Mouse (Mus musculus) neutrophil, adult 59 days (primary cell): ENCODE data around the gene Rufy3. TPM values are rescaled to one million over a fixed set of nuclear protein-coding genes. Genes with fewer than 3 reads are reported as not detected.

Experiments
- total RNA-seq, 2 experiments: library from RNA; stranded (reverse); gene quantifications; 1 replicate in 1 of 2; 2 replicates in 1 of 2; pipeline ENCODE4 v1.2.4; 2023

Gene Rufy3
- total RNA-seq = 1 to 10 TPM; 7.8 to 8.4 TPM

GRCm38 (mm10) chr5:88564501-88565147 lies at the start of gene Rufy3:
TSS of gene Rufy3 (plus strand) at chr5:88565040.

GRCm38 (mm10) chr5:88527657-88528056 lies 37.2 kb upstream of the Rufy3 start, which contains the start of gene Jchain:
TSS of gene Jchain (minus strand) at chr5:88527891.

GRCm38 (mm10) chr5:88554086-88554886 lies 10.6 kb upstream of the Rufy3 start, which contains the start of gene Utp3:
TSS of gene Utp3 (plus strand) at chr5:88554462.

GRCm38 (mm10) chr5:88675443-88676387 lies 110.9 kb downstream of the Rufy3 start, which contains the start of gene Grsf1:
TSS of gene Grsf1 (minus strand) at chr5:88676171.

Other genes with a start within 250 kb of the Rufy3 start
- not detected for gene Prol1, start 247.7 kb upstream of the Rufy3 start, total RNA-seq
- not detected for gene Amtn, start 188.9 kb upstream of the Rufy3 start, total RNA-seq
- gene Ambn, start 109.0 kb upstream of the Rufy3 start, total RNA-seq = not detected
- not detected for gene Enam, start 77.1 kb upstream of the Rufy3 start, total RNA-seq
- 100 to 1,000 TPM in 1 of 2 experiments, 10 to 100 TPM in 1; 31.4 to 221 TPM for gene Jchain, start 37.1 kb upstream of the Rufy3 start, total RNA-seq
- gene Utp3, start 10.6 kb upstream of the Rufy3 start, total RNA-seq = 10 to 100 TPM; 26.5 to 33.7 TPM
- gene Grsf1, start 111.1 kb downstream of the Rufy3 start, total RNA-seq = 10 to 100 TPM; 26.3 to 34.6 TPM
- 10 to 100 TPM; 15.1 to 20.4 TPM for gene Mob1b, start 155.8 kb downstream of the Rufy3 start, total RNA-seq
- 10 to 100 TPM; 47.2 to 50.9 TPM for gene Dck, start 200.0 kb downstream of the Rufy3 start, total RNA-seq